Mouse (Mus musculus): ENCODE measurements around the gene Chd4.

The Chd4 gene

GRCm38 (mm10) chr6:125139747-125140146 is 44.0 kb downstream of the Chd4 start:
- DNase-seq (ENCODE audit: low read depth) = no peak

- DNase-seq (ENCODE audit: low read depth) = no peak
Observed at GRCm38 (mm10) chr6:125142436-125142835, 46.7 kb downstream of the Chd4 start.

GRCm38 (mm10) chr6:125143128-125143527 is 47.3 kb downstream of the Chd4 start:
- DNase-seq (ENCODE audit: low read depth) = peak; percentile 66

- no peak for DNase-seq (ENCODE audit: low read depth)
Observed at GRCm38 (mm10) chr6:125143904-125144303, 48.1 kb downstream of the Chd4 start.

GRCm38 (mm10) chr6:125145001-125145400 is 49.2 kb downstream of the Chd4 start, which contains the start of gene Iffo1:
Gene Iffo1, plus strand, starts transcription at chr6:125145241.
- DNase-seq (ENCODE audit: low read depth) = peak; percentile 90

DNA sequence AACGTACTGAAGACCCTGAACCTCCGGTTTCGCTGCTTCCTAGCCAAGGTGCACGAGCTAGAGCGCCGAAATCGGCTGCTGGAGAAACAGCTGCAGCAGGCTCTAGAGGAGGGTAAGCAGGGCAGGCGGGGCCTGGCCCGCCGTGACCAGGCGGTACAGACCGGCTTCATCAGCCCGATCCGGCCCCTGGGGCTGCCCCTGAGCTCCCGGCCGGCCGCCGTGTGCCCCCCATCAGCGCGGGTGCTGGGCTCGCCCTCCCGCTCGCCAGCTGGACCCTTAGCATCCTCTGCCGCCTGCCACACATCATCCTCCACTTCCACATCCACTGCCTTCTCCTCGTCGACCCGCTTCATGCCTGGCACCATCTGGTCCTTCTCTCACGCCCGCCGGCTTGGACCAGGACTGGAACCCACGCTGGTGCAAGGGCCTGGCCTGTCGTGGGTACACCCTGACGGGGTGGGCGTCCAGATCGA is 49.7 kb downstream of the Chd4 start:
- DNase-seq (ENCODE audit: low read depth) = no peak

DNA sequence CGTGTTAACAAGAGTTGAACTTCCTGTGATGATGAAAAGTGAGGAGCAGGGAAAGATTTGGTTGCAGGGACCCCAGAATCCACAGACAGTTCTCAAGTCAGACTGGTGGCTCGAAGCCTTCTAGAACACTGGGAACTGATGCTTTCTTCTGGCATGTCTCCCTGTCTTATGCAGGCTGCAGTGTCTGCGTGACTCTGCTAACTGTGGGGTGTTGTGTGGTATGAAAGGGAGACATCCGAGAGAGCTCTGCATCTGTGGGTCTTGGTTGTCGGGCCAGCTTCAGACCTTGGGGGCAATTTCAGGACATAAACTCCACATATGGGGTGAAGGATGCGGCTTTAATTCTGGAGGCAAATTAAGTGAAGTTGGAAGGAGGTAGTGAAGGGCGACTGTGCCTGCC is 50.4 kb downstream of the Chd4 start:
- no peak for DNase-seq (ENCODE audit: low read depth)

GRCm38 (mm10) chr6:125146797-125147196 is 51.0 kb downstream of the Chd4 start:
- DNase-seq (ENCODE audit: low read depth) = peak; percentile 82

DNA sequence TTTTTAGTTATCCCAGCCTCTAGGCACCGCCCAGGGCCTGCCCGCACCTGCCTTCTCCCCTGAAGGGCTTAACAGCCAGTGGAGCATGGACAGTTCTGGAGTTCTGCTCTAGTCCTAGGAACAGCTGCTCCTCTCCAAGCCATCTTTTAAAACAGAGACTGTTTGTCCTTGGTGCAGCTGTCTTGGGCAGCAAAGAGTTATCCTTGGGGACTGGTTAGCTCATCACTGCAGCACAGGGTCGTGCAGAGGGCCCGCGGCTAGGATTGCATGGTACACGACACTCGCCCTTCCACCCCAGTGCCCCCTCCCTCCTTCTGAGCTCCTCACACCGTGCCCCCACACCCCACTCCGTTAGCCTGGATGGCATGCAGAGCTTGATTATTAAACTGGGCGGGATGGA is 51.5 kb downstream of the Chd4 start:
- no peak for DNase-seq (ENCODE audit: low read depth)

GRCm38 (mm10) chr6:125148251-125148925 is 52.6 kb downstream of the Chd4 start:
- peak; percentile 71 for DNase-seq (ENCODE audit: low read depth)

DNA sequence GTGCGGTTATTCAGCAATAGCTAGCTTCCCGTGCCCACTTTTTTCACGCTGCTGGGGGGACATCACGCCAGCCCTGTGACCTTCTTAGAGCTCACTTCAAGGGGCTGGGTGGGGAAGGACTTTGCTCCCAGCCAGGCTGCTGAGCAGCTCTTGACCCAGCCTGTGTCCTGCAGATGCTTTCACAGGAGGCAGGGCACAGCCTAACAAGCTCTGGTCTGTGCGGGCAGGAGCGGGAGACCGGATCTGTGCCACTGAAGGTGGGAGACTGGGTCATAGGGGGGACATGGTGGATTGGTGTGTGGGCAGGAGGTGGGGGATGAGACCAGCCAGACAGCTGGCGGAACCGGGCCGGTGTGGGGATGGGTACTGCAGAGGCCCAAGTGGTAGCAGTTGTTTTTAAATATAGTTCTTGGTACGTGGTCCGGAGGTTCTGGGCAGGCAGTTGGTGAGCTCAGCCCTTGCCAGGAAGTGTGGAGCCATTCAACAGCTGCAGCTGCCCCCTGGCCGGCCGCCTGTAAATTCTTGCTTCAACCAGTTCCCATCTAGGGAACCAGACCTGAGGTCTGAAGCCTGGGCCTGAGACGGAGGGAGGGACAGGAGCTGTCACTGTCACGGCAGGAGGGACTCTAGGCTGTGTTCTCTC is 53.3 kb downstream of the Chd4 start:
- DNase-seq (ENCODE audit: low read depth) = peak; percentile 85

DNA sequence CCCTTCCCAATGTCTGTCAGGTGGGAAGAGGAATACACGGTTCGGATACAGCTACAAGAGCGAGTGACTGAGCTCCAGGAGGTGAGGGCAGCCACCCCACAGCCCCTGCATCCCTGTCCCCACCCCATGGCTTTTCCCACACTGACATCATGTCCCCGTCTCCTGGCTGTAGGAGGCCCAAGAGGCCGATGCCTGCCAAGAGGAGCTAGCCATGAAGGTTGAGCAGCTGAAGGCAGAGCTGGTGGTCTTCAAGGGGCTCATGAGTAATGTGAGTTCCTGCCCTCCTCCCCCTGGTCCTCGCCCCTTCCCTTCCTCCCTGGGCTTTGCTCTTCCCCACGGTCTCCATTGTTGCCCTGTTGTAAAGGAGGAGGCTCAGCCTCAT is 53.8 kb downstream of the Chd4 start:
- no peak for DNase-seq (ENCODE audit: low read depth)

DNA sequence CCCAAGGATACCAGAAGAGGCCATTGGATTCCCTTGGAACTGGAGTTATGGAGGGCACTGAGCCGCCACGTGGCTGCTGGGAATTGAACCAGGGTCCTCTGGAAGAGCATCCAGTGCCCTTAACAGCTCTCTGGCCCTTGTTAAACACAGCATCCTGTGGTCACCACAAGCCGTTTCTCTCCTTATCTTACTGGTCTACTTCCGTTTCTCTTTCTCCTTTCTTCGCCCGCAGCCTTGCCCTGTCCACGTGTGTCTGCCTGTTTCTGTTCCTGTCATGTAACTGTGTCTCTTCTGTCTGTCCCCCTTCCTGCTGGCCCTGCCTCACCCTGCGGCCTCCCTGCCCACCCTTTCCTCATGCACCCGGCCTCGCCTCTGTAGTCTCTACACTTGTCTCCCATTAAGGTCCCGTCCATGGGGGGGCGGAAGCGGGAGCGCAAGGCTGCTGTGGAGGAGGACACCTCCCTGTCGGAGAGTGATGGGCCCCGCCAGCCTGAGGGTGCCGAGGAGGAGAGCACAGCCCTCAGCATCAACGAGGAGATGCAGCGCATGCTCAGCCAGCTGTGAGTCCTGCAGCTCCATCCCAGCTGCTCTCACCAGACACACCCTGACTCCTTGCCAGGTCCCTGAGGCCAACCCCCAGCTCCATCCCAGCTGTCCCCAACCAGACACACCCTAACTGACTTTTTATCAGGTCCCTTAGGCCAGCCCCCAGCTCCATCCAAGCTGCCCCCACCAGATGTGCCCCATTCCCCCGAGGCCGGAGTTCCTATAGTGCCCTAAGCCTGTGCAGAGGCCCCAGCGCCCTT is 56.6 kb downstream of the Chd4 start:
- DNase-seq (ENCODE audit: low read depth) = peak; percentile 96

GRCm38 (mm10) chr6:125153018-125153389 is 57.2 kb downstream of the Chd4 start:
- DNase-seq (ENCODE audit: low read depth) = no peak

GRCm38 (mm10) chr6:125153682-125154081 is 57.9 kb downstream of the Chd4 start:
- peak; percentile 74 for DNase-seq (ENCODE audit: low read depth)

GRCm38 (mm10) chr6:125154550-125154949 is 58.8 kb downstream of the Chd4 start:
- peak; percentile 85 for DNase-seq (ENCODE audit: low read depth)

DNA sequence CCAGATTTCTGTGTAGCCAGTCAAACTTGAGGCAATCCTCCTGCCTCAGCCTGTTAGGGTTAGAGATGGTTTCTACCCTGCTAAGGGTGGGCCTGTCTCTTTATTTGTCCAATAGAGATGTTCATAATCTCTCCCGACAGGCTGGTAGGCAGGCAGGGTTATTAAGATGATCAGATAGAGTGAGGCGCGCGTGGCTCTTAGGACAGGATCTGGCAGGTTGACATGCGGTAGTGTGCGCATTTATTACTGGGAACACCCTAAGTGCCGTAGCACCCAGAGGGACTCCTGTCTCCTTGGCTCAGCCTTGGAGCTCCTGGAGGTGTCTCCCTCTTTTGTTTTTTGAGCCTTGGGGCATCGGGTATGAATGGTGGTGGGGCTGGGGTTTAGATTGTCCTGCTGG is 59.5 kb downstream of the Chd4 start:
- DNase-seq (ENCODE audit: low read depth) = no peak

DNA sequence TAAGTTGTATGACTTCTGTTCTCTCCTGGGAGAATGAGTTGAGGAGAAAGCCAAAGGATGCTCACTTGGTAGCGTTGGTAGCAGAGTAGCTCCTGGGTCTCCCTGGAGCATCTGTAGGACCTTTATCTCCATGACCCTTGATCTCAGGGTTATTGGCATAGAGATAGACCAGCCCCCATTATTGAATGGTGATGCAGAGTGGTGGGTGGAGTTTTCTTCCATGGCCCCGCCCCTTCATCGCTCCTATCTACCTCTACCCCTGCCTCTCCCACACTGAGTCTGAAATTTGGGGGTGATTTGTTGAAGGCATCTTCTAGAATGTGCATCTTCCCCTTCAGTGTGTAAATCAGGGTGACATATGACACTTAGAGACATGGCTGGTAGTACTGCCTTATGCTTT is 60.7 kb downstream of the Chd4 start:
- no peak for DNase-seq (ENCODE audit: low read depth)

DNA sequence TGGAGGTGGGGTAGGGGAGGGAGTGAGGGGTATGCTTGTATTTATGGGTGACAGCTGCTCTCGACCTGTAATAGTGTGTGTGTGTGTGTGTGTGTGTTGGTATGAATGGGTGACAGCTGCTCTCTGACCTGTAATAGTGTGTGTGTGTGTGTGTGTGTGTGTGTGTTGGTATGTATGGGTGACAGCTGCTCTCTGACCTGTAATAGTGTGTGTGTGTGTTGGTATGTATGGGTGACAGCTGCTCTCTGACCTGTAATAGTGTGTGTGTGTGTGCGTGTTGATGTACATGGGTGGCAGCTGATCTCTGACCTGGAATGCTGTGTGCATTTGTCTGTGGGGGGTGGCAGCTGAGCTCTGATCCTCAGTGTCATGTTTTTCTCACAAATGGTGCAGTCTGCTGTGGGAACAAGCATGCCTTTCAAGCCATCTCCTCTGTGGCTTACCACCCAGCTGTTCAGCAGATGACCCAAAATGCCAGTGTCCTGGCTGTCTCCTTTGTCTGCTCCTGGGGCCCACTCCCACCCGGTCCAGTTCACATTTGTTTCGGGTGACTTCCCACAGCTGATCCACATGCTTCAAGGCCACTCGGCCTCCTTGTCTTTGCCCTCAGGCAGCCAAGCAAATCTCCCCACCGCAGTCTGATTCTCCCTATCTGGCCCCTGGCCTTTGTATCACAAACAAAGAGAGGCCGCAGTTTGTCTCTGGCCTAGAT is 61.3 kb downstream of the Chd4 start:
- no peak for DNase-seq (ENCODE audit: low read depth)

DNA sequence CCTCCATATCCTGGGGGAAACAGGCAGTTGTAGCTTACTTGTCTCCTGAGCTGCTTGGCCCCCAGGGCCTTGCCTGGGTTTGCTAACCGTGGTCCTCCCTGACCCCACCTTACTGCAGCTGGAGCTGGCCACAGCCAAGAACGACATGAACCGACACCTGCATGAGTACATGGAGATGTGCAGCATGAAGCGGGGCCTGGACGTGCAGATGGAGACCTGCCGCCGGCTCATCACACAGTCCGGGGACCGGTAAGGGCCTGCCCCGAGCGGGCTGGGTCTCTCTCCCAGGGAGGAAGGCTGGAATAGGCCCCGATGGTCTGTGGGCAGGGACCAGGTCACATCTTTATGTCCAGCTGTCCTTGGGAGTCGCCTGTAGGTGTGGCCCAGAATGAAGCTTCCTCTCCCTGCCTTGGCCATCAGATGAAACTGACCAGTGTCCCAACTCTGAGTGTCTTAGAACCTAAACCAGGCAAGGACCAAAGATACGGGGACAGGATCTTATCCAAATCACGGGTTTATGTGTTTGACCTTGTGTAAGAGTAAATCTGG is 63.2 kb downstream of the Chd4 start:
- no peak for DNase-seq (ENCODE audit: low read depth)

- peak; percentile 20 for DNase-seq (ENCODE audit: low read depth)
Observed at GRCm38 (mm10) chr6:125159773-125160557, 64.2 kb downstream of the Chd4 start.

Data from 416B (cell line).